Mouse (Mus musculus): Measurements from ENCODE around the gene Tor3a. TPM values are rescaled to one million over a fixed set of nuclear protein-coding genes. Genes with fewer than 3 reads are reported as not detected.
A peak's percentile ranks its signal among the peaks of the same experiment; 100 is the strongest.

The Tor3a gene
- 9.5 and 10.0 TPM in 2 replicates for polyA plus RNA-seq (2014; fragmentation: Nextera tagmentation; extraction: Ambion mirVana)

- Histone ChIP-seq H3K9ac (ENCODE audit: low read depth, low read length) (peak within 1 kb of the TSS; percentile 74), H3K4me2 (ENCODE audit: low read depth, low read length) (peak within 1 kb of the TSS; percentile 99), H3K4me3 (ENCODE audit: low read depth, low read length) (peak within 1 kb of the TSS; percentile 64), H3K9me3 (ENCODE audit: control insufficient read depth, low read length) (no peaks in the 10 kb centered on the region), H3K27ac (replicated peaks; ENCODE audit: low read depth, low read length) (no peak within 1 kb of the TSS), H3K36me3 (ENCODE audit: control insufficient read depth, insufficient read depth, low read length) (no peaks in the 10 kb centered on the region), H3K4me1 (ENCODE audit: control insufficient read depth, insufficient read depth, low read length) (peaks cover 8% of the 10 kb centered on the region; the same call in 1 of the 2 replicates), H3K27me3 (replicated peaks; ENCODE audit: control insufficient read depth, insufficient read depth, low read length) (0 out of 2 replicates have a peak, but pooled peaks cover 4% of the 10 kb centered on the region)
- 8% methylated on average over 29 of the region's 37 CpGs for WGBS
- peak; percentile 86 for DNase-seq (ENCODE audit: low spot score)
- peak; percentile 88 for ATAC-seq (ENCODE audit: low read depth)
Observed at GRCm38 (mm10) chr1:156674195-156675000, at the start of gene Tor3a. Tor3a (minus strand) TSS chr1:156674356.

GRCm38 (mm10) chr1:156722089-156722488 lies 47.9 kb upstream of the Tor3a start:
- WGBS, result 36% methylated on average over 6 of the region's 6 CpGs
- DNase-seq (ENCODE audit: low spot score) (no peak), ATAC-seq (ENCODE audit: low read depth) (no peak)
- no peaks in the 10 kb centered on the region for H3K27me3 ChIP-seq (replicated peaks; ENCODE audit: control insufficient read depth, insufficient read depth, low read length)
- H3K4me1 ChIP-seq (ENCODE audit: control insufficient read depth, insufficient read depth, low read length), result 0 out of 2 replicates have a peak, but pooled peaks cover 4% of the 10 kb centered on the region
- no peaks in the 10 kb centered on the region for H3K36me3 ChIP-seq (ENCODE audit: control insufficient read depth, insufficient read depth, low read length)
- H3K27ac ChIP-seq (replicated peaks; ENCODE audit: low read depth, low read length), result no peak overlapping the region
- no peak overlapping the region for H3K4me3 ChIP-seq (ENCODE audit: low read depth, low read length)
- H3K9ac ChIP-seq (ENCODE audit: low read depth, low read length), result no peak overlapping the region
- H3K9me3 ChIP-seq (ENCODE audit: control insufficient read depth, low read length), result no peaks in the 10 kb centered on the region
- no peak overlapping the region for H3K4me2 ChIP-seq (ENCODE audit: low read depth, low read length)

GRCm38 (mm10) chr1:156720046-156720445 lies 45.9 kb upstream of the Tor3a start:
- no peak for DNase-seq (ENCODE audit: low spot score)
- no peak for ATAC-seq (ENCODE audit: low read depth)
- 0 out of 2 replicates have a peak, but pooled peaks cover 4% of the 10 kb centered on the region for H3K4me1 ChIP-seq (ENCODE audit: control insufficient read depth, insufficient read depth, low read length)
- no peak overlapping the region for H3K27ac ChIP-seq (replicated peaks; ENCODE audit: low read depth, low read length)
- no peaks in the 10 kb centered on the region for H3K27me3 ChIP-seq (replicated peaks; ENCODE audit: control insufficient read depth, insufficient read depth, low read length)
- no peak overlapping the region for H3K9ac ChIP-seq (ENCODE audit: low read depth, low read length)
- no peak overlapping the region for H3K4me3 ChIP-seq (ENCODE audit: low read depth, low read length)
- H3K4me2 ChIP-seq (ENCODE audit: low read depth, low read length), result no peak overlapping the region
- 53% methylated on average over 4 of the region's 4 CpGs for WGBS
- no peaks in the 10 kb centered on the region for H3K36me3 ChIP-seq (ENCODE audit: control insufficient read depth, insufficient read depth, low read length)
- no peaks in the 10 kb centered on the region for H3K9me3 ChIP-seq (ENCODE audit: control insufficient read depth, low read length)

- peak within 1 kb of the TSS; percentile 67 for H3K4me2 ChIP-seq (ENCODE audit: low read depth, low read length)
- no peaks in the 10 kb centered on the region for H3K36me3 ChIP-seq (ENCODE audit: control insufficient read depth, insufficient read depth, low read length)
- H3K27ac ChIP-seq (replicated peaks; ENCODE audit: low read depth, low read length), result peak within 1 kb of the TSS; percentile 84
- ATAC-seq (ENCODE audit: low read depth), result peak; percentile 98
- no peaks in the 10 kb centered on the region for H3K9me3 ChIP-seq (ENCODE audit: control insufficient read depth, low read length)
- DNase-seq (ENCODE audit: low spot score), result peak; percentile 96
- peak within 1 kb of the TSS; percentile 87 for H3K9ac ChIP-seq (ENCODE audit: low read depth, low read length)
- no peaks in the 10 kb centered on the region for H3K27me3 ChIP-seq (replicated peaks; ENCODE audit: control insufficient read depth, insufficient read depth, low read length)
- WGBS, result 2% methylated on average over 14 of the region's 47 CpGs
- peak within 1 kb of the TSS; percentile 93 for H3K4me3 ChIP-seq (ENCODE audit: low read depth, low read length)
- H3K4me1 ChIP-seq (ENCODE audit: control insufficient read depth, insufficient read depth, low read length), result 0 out of 2 replicates have a peak, but pooled peaks cover 4% of the 10 kb centered on the region
Observed at GRCm38 (mm10) chr1:156718950-156719805, 45.0 kb upstream of the Tor3a start, which contains the start of gene Fam20b. Fam20b (minus strand) TSS chr1:156719086.

- ATAC-seq (ENCODE audit: low read depth) (peak; percentile 90), DNase-seq (ENCODE audit: low spot score) (no peak)
- peak overlapping the region; percentile 93 for H3K4me3 ChIP-seq (ENCODE audit: low read depth, low read length)
- peak overlapping the region; percentile 67 for H3K4me2 ChIP-seq (ENCODE audit: low read depth, low read length)
- WGBS, result under 1% methylated on average over 30 of the region's 73 CpGs
- H3K36me3 ChIP-seq (ENCODE audit: control insufficient read depth, insufficient read depth, low read length), result no peaks in the 10 kb centered on the region
- no peaks in the 10 kb centered on the region for H3K27me3 ChIP-seq (replicated peaks; ENCODE audit: control insufficient read depth, insufficient read depth, low read length)
- H3K4me1 ChIP-seq (ENCODE audit: control insufficient read depth, insufficient read depth, low read length), result 0 out of 2 replicates have a peak, but pooled peaks cover 4% of the 10 kb centered on the region
- peak overlapping the region; percentile 87 for H3K9ac ChIP-seq (ENCODE audit: low read depth, low read length)
- H3K27ac ChIP-seq (replicated peaks; ENCODE audit: low read depth, low read length), result peak overlapping the region; percentile 84
- no peaks in the 10 kb centered on the region for H3K9me3 ChIP-seq (ENCODE audit: control insufficient read depth, low read length)
Observed at GRCm38 (mm10) chr1:156718286-156718949, 44.3 kb upstream of the Tor3a start.

- WGBS, result 12% methylated on average over 13 of the region's 13 CpGs
- H3K27me3 ChIP-seq (replicated peaks; ENCODE audit: control insufficient read depth, insufficient read depth, low read length), result no peaks in the 10 kb centered on the region
- H3K4me3 ChIP-seq (ENCODE audit: low read depth, low read length), result peak overlapping the region; percentile 93
- peak overlapping the region; percentile 87 for H3K9ac ChIP-seq (ENCODE audit: low read depth, low read length)
- H3K27ac ChIP-seq (replicated peaks; ENCODE audit: low read depth, low read length), result peak overlapping the region; percentile 84; the same call in 1 of the 2 replicates
- H3K9me3 ChIP-seq (ENCODE audit: control insufficient read depth, low read length), result no peaks in the 10 kb centered on the region
- H3K4me1 ChIP-seq (ENCODE audit: control insufficient read depth, insufficient read depth, low read length), result 0 out of 2 replicates have a peak, but pooled peaks cover 4% of the 10 kb centered on the region
- DNase-seq (ENCODE audit: low spot score) (no peak), ATAC-seq (ENCODE audit: low read depth) (no peak)
- peak overlapping the region; percentile 67 for H3K4me2 ChIP-seq (ENCODE audit: low read depth, low read length)
- H3K36me3 ChIP-seq (ENCODE audit: control insufficient read depth, insufficient read depth, low read length), result no peaks in the 10 kb centered on the region
Observed at GRCm38 (mm10) chr1:156717751-156718285, 43.7 kb upstream of the Tor3a start.

GRCm38 (mm10) chr1:156716681-156717080 lies 42.5 kb upstream of the Tor3a start:
- no peak for ATAC-seq (ENCODE audit: low read depth)
- Histone ChIP-seq H3K27ac (replicated peaks; ENCODE audit: low read depth, low read length) (no peak overlapping the region), H3K4me3 (ENCODE audit: low read depth, low read length) (no peak overlapping the region), H3K4me2 (ENCODE audit: low read depth, low read length) (no peak overlapping the region), H3K36me3 (ENCODE audit: control insufficient read depth, insufficient read depth, low read length) (no peaks in the 10 kb centered on the region), H3K9ac (ENCODE audit: low read depth, low read length) (no peak overlapping the region), H3K9me3 (ENCODE audit: control insufficient read depth, low read length) (no peaks in the 10 kb centered on the region), H3K27me3 (replicated peaks; ENCODE audit: control insufficient read depth, insufficient read depth, low read length) (no peaks in the 10 kb centered on the region), H3K4me1 (ENCODE audit: control insufficient read depth, insufficient read depth, low read length) (0 out of 2 replicates have a peak, but pooled peaks cover 4% of the 10 kb centered on the region)
- no peak for DNase-seq (ENCODE audit: low spot score)
- 89% methylated on average over 6 of the region's 6 CpGs for WGBS
